Mouse (Mus musculus) cerebellum, adult 2 months (tissue): Measurements from ENCODE around the gene Junb.

Experiments used
- CTCF ChIP-seq: fragments of 200-500 bp; IDR thresholded peaks from 2 replicates; pipeline ENCODE4 v1.5.1; 2011; ENCODE audit warnings: low read depth, mild to moderate bottlenecking, control low read depth, low read length, moderate library complexity, borderline replicate concordance; ENCODE audit not compliant: insufficient read depth
- POLR2A ChIP-seq: fragments of 200-500 bp; IDR thresholded peaks from 2 replicates; pipeline ENCODE4 v1.6.1; 2011; ENCODE audit warnings: low read length, control low read depth, borderline replicate concordance; ENCODE audit not compliant: insufficient read depth

DNA sequence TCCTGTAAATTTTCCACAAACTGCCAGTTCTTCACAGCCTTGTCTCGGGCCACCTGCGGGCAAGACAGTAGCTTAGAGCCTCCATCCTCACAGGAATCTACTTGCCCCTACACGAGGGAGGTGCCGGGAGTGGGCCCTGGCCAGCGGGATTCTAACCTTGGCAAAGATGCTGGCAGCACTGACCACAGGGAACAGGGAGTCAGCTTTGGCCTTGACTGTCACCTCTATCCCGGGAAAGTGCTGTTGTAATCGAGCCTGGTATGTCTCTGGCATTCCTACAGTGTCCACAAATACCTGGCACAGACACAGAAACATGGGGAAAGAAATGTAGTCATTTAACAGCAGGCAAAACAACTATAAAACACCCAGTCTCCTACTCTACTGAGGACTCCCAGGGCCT, 18.7 kb downstream of the Junb start:
- TF ChIP-seq CTCF (no peak), POLR2A (no peak)
